Mouse (Mus musculus) layer of hippocampus, adult 2 months (tissue): ENCODE data around the gene Arhgap4. TPM values are rescaled to one million over a fixed set of nuclear protein-coding genes. Genes with fewer than 3 reads are reported as not detected.
A peak's percentile ranks its signal among the peaks of the same experiment; 100 is the strongest.

Experiments used
- DNase-seq, 2 experiments: peaks; one replicate each; pipeline ENCODE4 v3.0.0; 2022; ENCODE audit warnings: low spot score in 2 of 2
- H3K27ac ChIP-seq: fragments of 200-600 bp; 2 replicates; pipeline ENCODE4 v1.8.1; 2022
- H3K4me3 ChIP-seq: fragments of 200-600 bp; 2 replicates; pipeline ENCODE4 v1.8.1; 2022; ENCODE audit warnings: mild to moderate bottlenecking
- CTCF ChIP-seq: fragments of 200-600 bp; conservative IDR thresholded peaks from 2 replicates; pipeline ENCODE4 v1.8.1; 2022; ENCODE audit warnings: antibody characterized with exemption, mild to moderate bottlenecking, moderate library complexity
- total RNA-seq, 2 experiments: library from RNA; stranded (reverse); gene quantifications; 2 replicates each; pipeline ENCODE4 v1.2.3; 2021

Arhgap4 gene
- total RNA-seq, 2 experiments from 2014 or later = 5.3 to 7.2 TPM

DNA sequence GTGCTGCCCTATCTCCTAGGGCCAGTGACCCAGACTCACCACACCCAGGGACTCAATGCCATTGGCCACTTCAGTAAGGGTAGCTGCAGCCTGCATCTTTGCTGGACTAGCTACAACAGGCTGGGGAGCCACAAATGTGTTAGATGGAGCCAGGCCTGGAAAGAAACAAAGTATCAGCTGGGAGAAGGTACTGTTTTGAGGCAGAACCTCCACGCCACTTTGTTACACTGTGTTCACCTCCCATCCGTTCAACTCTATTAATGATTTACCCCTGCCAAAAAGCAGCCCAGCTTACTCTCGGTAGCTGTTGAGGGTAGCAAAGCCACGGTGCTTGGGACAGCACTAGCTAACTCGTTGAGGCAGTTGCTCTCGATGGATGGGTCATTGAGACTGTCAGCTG lies 25.2 kb upstream of the Arhgap4 start:
- no peak for DNase-seq
- no peak for TF ChIP-seq CTCF
- Histone ChIP-seq H3K4me3 (no peak overlapping the region), H3K27ac (no peak overlapping the region)

GRCm38 (mm10) chrX:73942294-73942693 lies 20.6 kb upstream of the Arhgap4 start:
- Histone ChIP-seq H3K27ac (no peak overlapping the region), H3K4me3 (no peak overlapping the region)
- TF ChIP-seq CTCF = no peak
- no peak for DNase-seq

DNA sequence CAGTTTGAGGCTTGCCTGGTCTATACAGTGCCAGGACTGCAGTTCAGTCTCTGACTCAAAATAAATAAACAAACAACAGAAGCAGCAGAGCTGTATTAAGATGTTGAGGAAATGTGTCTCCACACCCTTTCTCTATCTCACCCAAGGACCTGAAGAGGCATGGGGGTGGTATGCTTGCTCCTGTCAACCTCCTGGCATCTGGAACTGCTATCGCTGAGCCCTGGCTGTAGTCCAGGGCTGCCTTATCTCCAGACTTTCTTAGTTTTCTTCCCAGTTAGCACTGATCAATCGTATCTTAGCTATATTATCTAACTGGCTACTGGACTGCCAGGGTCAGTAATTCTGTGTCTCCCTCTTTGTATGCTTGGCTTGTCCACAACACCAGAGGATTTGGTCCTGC lies 20.2 kb upstream of the Arhgap4 start:
- Histone ChIP-seq H3K4me3 (no peak overlapping the region), H3K27ac (no peak overlapping the region)
- no peak for TF ChIP-seq CTCF
- no peak for DNase-seq

DNA sequence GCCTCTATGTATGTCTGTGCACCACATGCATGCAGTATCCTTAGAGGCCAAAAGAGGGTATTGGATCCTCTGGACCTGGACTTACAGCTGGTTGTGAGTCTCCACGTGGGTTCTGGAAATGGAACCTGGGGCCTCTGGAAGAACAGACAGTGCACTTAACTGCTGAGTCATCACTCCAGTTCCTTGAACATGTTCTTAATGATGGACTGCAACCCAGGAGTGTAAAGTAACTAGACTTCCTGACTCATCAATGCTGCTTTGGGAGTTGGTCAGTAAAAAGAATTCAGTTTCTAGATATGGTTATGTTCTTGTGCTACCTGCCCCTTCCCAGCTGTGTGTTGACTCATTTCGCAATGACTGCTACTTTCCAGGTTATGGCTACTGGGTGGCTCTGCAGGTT lies 10.2 kb upstream of the Arhgap4 start:
- Histone ChIP-seq H3K27ac (no peak overlapping the region), H3K4me3 (no peak overlapping the region)
- TF ChIP-seq CTCF = no peak
- DNase-seq = no peak

GRCm38 (mm10) chrX:73930402-73931062 lies 8.9 kb upstream of the Arhgap4 start, which contains the start of gene Renbp:
Gene Renbp (minus strand): TSS chrX:73930850.
- no peak for DNase-seq
- Histone ChIP-seq H3K27ac (no peak within 1 kb of the TSS), H3K4me3 (peak within 1 kb of the TSS; percentile 23; the same call in 1 of the 2 replicates)
- 0 out of 2 replicates have a peak, but pooled peaks have one; percentile 24 for TF ChIP-seq CTCF

- H3K27ac ChIP-seq = 0 out of 2 replicates have a peak overlapping the region, but pooled peaks have one; percentile 89
- no peak for TF ChIP-seq CTCF
- DNase-seq = no peak
- H3K4me3 ChIP-seq = peak overlapping the region; percentile 72
Measured at GRCm38 (mm10) chrX:73922550-73922882, 846 bp upstream of the Arhgap4 start.

DNA sequence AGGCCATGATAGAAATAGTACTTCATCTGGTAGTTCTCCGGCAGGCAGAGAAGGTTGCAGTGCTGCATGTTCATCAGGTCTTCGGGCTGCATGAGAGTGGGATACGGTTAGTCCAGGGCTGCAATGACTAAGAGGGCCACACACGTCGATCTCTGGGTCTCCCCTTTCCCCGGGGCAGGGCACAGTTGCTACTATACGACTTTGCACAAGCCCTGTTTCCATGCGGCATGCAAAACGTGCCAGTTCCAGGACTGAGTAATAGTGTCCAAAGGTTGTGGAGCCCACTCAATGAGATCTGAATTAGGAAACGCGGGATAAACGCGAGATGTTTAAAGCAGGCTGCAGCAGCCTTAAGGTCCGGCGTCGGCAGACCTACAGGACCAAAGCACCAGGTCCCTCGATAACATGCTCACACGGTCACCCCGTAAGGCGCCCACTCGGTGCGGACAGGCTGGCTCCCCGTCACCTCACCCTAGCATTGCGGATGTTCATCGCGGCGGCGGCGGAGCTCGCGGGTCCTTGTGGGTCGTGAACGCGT lies 316 bp downstream of the Arhgap4 start:
- DNase-seq = no peak
- H3K27ac ChIP-seq = peak overlapping the region; percentile 89
- TF ChIP-seq CTCF = no peak
- peak overlapping the region; percentile 72 for H3K4me3 ChIP-seq

- Histone ChIP-seq H3K4me3 (no peak overlapping the region), H3K27ac (no peak overlapping the region)
- DNase-seq = no peak
- no peak for TF ChIP-seq CTCF
Measured at GRCm38 (mm10) chrX:73918631-73919030, 3.0 kb downstream of the Arhgap4 start.

DNA sequence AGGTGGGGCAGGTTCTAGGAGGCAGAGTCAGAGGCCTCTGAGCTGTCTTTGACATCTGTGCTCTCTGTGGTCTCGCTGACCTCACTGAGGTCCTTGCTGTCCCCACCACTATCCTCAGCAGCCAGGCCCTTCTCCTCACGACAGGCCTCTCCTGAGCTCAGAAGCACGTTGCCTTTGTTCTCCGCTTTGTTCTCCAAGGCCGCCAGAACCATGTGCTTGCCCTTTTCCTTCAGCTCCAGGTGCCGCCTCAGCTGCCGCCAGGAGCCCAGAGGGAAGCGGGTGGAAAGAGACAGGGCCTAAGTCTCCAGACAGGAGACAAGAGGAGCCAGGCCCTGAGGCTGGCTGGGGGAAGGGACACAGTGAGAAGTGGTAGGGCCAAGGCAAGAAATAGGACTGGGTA lies 4.7 kb downstream of the Arhgap4 start:
- no peak for TF ChIP-seq CTCF
- no peak overlapping the region for H3K4me3 ChIP-seq
- no peak for DNase-seq
- no peak overlapping the region for H3K27ac ChIP-seq

DNA sequence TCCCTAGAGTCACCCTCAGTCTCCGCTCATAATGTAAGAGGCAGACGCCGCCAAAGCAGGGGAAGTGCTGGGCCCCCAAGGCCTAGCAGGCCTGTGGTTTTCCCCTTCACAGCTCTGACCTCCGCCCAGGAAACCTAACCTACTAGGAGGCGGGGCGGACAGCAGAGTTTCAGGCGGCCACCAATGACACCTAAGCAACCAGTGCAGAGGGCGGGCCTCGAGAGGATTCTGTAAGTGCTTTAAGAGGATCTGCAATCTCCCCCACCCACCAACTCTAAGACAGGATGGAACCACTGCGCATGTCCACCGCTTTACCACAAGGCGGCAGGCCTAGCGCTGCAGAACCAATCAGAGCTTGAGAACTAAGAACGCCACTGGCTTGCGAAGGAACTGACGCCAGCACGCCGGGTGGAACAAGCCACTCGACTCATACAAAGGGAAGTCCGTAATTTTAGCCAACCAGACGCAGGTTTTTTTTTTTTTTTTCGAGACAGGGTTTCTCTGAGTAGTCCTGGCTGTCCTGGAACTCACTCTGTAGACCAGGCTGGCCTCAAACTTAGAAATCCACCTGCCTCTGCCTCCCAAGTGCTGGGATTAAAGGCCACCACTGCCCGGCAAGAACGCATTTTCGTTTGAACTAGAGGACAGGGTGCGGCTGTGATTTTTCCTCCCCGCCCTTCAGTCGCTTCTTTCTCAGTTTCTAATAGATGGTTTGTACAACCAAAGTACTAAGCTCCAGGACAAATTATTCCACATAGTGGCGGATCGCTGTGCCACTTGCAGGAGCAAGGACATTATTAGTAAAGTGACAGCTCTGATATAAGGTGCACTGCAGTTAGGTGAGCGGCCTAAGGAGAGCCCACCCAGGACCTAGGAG lies 6.6 kb downstream of the Arhgap4 start:
- H3K27ac ChIP-seq = peak overlapping the region; percentile 87
- peak; percentile 73 for TF ChIP-seq CTCF
- H3K4me3 ChIP-seq = peak overlapping the region; percentile 50
- peak; percentile 77 to 88 for DNase-seq

DNA sequence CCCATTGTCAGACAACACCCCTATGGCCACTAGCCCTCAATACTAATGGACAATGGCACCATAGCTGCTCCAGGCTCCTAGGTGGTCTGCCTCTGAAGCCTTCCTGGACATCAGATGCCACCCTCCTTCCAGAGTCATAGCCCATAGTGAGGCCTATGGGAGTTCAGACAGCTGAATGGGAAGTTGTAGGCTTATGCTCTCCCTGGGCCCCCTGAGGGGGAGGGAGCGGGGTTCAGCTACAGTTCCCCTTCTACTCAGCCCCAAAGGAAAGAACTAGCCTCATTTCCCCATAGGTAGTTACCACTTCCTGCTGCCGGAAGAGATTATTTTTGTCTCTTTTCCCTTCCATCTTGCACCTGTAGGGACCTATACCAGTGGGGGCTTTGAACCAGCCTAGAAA lies 10.1 kb downstream of the Arhgap4 start:
- Histone ChIP-seq H3K27ac (no peak overlapping the region), H3K4me3 (no peak overlapping the region)
- no peak for DNase-seq
- no peak for TF ChIP-seq CTCF

- Histone ChIP-seq H3K4me3 (no peak overlapping the region), H3K27ac (no peak overlapping the region)
- DNase-seq = no peak
- no peak for TF ChIP-seq CTCF
Measured at GRCm38 (mm10) chrX:73911156-73911555, 10.5 kb downstream of the Arhgap4 start.

DNA sequence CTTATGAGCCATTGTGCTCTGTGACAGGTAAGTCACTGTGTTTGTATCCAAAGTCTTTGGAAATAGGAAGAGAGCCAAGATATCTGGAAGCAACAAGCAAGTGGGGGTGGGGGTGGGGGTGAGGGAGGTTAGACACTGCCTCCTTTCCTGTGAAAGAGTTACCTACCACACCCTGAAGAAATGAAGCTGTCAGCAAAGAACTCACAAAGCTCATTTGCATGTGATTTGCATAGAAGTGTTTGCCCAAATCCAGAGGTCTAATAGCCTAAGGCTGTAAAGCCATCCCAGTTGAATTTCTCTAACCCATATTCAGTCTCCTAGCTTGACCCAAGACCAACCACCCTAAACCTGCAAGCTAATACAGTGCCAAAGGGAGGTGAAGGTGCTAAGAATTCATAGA lies 11.2 kb downstream of the Arhgap4 start:
- DNase-seq = no peak
- no peak for TF ChIP-seq CTCF

More for the DNA sequence above, 11.2 kb downstream of the Arhgap4 start:
- H3K4me3 ChIP-seq = no peak overlapping the region
- no peak overlapping the region for H3K27ac ChIP-seq
